Mouse (Mus musculus) forebrain, embryonic 10.5 days (tissue): ENCODE measurements at regions not wholly inside any gene's neighbourhood (a gene's known extent, or its start where the extent isn't known, plus 50 kb on each side); places are given as distances from the start of the nearest gene placed in this dataset.

Source experiments
- DNase-seq: peaks from one replicate; pipeline ENCODE4 v3.0.0-alpha.2; 2017; ENCODE audit warnings: low spot score; ENCODE audit errors: extremely low spot score
- H3K27ac ChIP-seq: fragments of 300-500 bp; sonication (generic); 2 replicates; pipeline ENCODE4 v1.5.1; 2016; ENCODE audit warnings: mild to moderate bottlenecking
- H3K27me3 ChIP-seq: fragments of 300-500 bp; sonication (generic); 2 replicates; pipeline ENCODE4 v1.6.1; 2016; ENCODE audit warnings: mild to moderate bottlenecking; ENCODE audit not compliant: poor library complexity, severe bottlenecking
- H3K36me3 ChIP-seq: fragments of 300-500 bp; sonication (generic); replicated peaks from 2 replicates; pipeline ENCODE4 v1.6.1; 2016; ENCODE audit warnings: mild to moderate bottlenecking, moderate library complexity
- H3K4me1 ChIP-seq: fragments of 300-500 bp; sonication (generic); 2 replicates; pipeline ENCODE4 v1.6.1; 2016
- H3K4me3 ChIP-seq: fragments of 300-500 bp; sonication (generic); 2 replicates; pipeline ENCODE4 v1.5.1; 2016; ENCODE audit warnings: mild to moderate bottlenecking, moderate library complexity
- H3K9me3 ChIP-seq: fragments of 300-500 bp; sonication (generic); 2 replicates; pipeline ENCODE4 v1.6.1; 2016; ENCODE audit warnings: mild to moderate bottlenecking, moderate library complexity
- WGBS: fragments of 180-500 bp; shearing (Covaris S2); methylation state at CpG from one replicate; pipeline ENCODE4 v1.1.7; 2016; 5-methylcytosine and 5-hydroxymethylcytosine counted together

DNA sequence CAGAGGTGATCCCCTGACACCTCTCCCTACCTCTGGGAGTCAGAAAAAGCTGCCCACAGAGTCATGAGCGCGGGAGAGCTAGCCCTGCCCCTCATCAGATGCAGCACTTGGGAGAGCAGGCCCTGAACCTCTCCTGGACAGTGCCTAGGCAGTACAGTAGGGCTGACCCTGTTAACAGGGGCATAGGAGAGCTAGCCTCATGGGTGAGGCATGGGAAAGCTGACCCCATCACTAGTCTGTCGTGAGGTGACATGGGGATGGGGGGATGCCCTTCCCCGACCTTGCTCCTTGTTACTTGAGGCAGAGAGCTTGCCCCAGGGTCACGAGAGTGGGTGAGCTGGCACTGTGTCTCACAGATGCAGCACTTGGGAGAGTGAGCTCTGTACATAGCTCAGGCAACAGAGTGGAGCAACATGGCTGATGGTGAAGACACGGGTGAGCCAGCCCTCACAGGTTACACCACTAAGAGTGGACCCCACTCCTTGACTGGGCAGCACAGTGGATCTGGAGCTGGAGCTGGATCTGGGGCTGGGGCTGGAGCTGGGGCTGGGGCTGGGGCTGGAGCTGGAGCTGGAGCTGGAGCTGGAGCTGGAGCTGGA, 225.5 kb upstream of the Krr1 start:
- H3K4me1 ChIP-seq: peaks cover 10% of the 10 kb centered on the region; the same call in 1 of the 2 replicates
- no peak overlapping the region for H3K4me3 ChIP-seq
- DNase-seq: no peak
- 89% methylated on average over 6 of the region's 6 CpGs for WGBS
- no peaks in the 10 kb centered on the region for H3K27me3 ChIP-seq
- H3K27ac ChIP-seq: peak overlapping the region; percentile 22
- no peaks in the 10 kb centered on the region for H3K9me3 ChIP-seq
- H3K36me3 ChIP-seq: no peaks in the 10 kb centered on the region

DNA sequence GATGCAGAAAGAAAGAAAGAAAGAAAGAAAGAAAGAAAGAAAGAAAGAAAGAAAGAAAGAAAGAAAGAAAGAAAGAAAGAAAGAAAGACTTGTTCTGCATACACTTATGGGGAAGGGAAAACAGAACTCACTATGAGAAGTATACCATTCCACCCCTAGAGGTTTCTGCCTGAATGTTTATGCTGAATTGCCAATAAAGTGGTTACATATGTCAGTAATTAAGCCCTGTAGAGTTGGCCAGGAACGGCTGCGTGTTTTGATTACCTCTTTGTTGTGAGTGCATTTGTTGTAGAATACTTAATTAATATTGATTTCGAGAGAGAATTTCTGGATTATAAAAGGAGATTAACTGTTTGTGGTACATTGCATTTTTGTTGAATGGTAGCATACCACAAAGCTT, 224.0 kb upstream of the Krr1 start:
- Histone ChIP-seq H3K4me1 (peaks cover 10% of the 10 kb centered on the region; the same call in 1 of the 2 replicates), H3K27ac (no peak overlapping the region), H3K27me3 (no peaks in the 10 kb centered on the region), H3K36me3 (no peaks in the 10 kb centered on the region), H3K9me3 (no peaks in the 10 kb centered on the region), H3K4me3 (no peak overlapping the region)
- 62% methylated on average over 3 of the region's 3 CpGs for WGBS
- no peak for DNase-seq

DNA sequence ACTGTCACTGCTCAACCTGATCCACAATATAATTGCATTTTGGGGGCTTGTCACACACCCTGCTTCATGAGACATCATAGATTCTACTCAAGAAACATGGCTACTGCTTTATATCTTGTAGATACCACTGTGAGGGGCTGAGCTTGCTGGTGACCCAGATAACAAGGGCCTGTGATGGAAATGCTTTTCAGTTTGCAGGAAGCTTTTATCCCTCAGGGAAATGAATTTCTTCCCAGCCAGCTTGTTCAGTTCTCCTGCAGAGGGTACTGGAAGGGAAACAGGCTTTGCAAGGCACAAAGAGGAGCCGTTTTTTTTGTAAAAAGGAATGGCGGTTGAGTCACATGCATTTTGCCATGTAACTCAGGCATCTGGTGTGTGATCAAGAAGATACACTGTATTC, 218.8 kb upstream of the Krr1 start:
- no peaks in the 10 kb centered on the region for H3K36me3 ChIP-seq
- DNase-seq: no peak
- 92% methylated on average over 2 of the region's 2 CpGs for WGBS

DNA sequence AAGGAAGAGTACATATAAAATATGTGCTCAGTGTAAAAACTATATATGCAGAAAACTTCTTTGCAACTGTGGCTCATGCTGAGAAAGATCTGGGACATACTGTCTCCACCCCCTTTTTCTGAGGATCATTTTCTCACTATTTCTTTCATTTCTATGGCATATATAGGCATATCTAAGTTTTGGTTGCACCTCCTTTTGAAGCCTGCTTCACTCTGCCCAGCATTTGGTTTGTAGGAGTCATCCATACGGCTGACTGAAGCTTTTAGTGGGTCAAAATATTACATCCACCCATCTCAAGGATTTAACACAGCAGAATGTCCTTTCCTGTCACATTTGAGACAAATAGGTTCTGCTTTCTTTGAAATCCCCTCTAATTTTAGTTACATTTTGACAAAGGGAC, 216.5 kb upstream of the Krr1 start:
- 83% methylated on average over 1 of the region's 1 CpGs for WGBS
- no peaks in the 10 kb centered on the region for H3K4me1 ChIP-seq
- no peaks in the 10 kb centered on the region for H3K9me3 ChIP-seq
- no peaks in the 10 kb centered on the region for H3K27me3 ChIP-seq
- H3K27ac ChIP-seq: no peak overlapping the region
- DNase-seq: no peak
- H3K36me3 ChIP-seq: no peaks in the 10 kb centered on the region
- no peak overlapping the region for H3K4me3 ChIP-seq

More for the DNA sequence above, 218.8 kb upstream of the Krr1 start:
- Histone ChIP-seq H3K4me1 (no peaks in the 10 kb centered on the region), H3K9me3 (no peaks in the 10 kb centered on the region), H3K4me3 (no peak overlapping the region), H3K27ac (no peak overlapping the region), H3K27me3 (no peaks in the 10 kb centered on the region)

DNA sequence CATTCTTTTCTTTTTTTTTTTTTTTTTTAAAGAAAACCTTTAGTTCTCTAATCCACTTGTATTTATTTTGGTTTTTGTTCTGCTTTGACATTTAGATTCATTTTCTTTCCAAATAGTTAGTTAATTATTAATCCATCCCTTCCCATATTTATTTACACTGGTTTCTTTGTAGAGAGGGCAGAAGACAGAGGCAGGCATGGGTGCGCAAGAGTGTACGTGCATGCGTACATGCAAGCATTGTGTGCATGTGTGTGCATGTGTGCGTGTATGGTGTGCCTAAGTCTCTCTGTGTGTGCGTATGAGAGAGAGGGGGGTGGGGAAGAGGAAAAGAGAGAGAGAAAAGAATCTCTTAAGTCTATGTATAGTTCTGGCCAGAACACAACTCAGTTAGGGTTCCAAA, 215.9 kb upstream of the Krr1 start:
- WGBS: 97% methylated on average over 5 of the region's 5 CpGs
- H3K9me3 ChIP-seq: no peaks in the 10 kb centered on the region
- H3K4me3 ChIP-seq: no peak overlapping the region
- no peaks in the 10 kb centered on the region for H3K27me3 ChIP-seq
- no peaks in the 10 kb centered on the region for H3K36me3 ChIP-seq
- no peak overlapping the region for H3K27ac ChIP-seq
- no peak for DNase-seq
- H3K4me1 ChIP-seq: no peaks in the 10 kb centered on the region

DNA sequence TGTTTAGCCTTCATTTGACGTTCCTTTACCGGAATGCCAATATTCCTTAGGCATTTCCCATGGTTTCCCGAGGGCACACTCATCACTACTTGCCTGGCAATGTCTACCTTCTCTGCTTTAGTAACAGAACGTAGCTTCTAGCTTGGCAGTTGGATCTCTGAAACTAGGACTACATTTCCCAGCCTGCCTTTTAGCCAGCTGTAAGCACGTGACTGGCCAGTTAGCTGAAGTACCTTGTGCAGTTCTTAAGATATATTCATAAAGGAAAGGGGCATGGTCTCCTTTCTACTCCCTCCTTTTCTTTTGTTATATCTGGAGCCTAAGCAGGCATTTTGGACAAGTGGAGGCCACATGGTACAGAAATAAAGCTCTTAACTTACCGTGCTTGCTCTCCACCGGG, 214.8 kb upstream of the Krr1 start:
- Histone ChIP-seq H3K4me1 (no peaks in the 10 kb centered on the region), H3K27ac (no peak overlapping the region), H3K36me3 (no peaks in the 10 kb centered on the region), H3K9me3 (no peaks in the 10 kb centered on the region), H3K4me3 (no peak overlapping the region), H3K27me3 (no peaks in the 10 kb centered on the region)
- 90% methylated on average over 7 of the region's 7 CpGs for WGBS
- no peak for DNase-seq

DNA sequence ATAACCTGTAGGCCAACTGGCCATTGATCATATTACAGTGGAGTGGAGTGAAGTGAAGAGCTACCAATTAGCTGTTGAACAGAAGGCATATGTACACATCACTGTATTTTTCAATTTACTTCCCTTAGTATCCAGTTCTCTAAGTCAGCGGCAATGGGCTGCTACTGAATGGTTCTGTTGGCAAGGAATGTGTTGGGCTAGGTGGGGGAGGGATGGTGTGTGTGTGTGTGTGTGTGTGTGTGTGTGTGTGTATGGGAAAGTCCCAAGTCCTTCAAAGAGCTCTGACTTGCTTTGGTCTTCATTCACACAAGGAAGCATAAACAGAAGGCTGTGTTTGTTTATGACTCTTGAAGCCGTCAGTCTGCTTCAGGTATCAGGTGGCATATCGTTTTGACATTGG, 213.0 kb upstream of the Krr1 start:
- no peaks in the 10 kb centered on the region for H3K36me3 ChIP-seq
- no peak for DNase-seq
- H3K4me3 ChIP-seq: no peak overlapping the region
- 97% methylated on average over 3 of the region's 3 CpGs for WGBS
- no peaks in the 10 kb centered on the region for H3K4me1 ChIP-seq
- H3K27me3 ChIP-seq: no peaks in the 10 kb centered on the region
- no peaks in the 10 kb centered on the region for H3K9me3 ChIP-seq
- H3K27ac ChIP-seq: no peak overlapping the region

DNA sequence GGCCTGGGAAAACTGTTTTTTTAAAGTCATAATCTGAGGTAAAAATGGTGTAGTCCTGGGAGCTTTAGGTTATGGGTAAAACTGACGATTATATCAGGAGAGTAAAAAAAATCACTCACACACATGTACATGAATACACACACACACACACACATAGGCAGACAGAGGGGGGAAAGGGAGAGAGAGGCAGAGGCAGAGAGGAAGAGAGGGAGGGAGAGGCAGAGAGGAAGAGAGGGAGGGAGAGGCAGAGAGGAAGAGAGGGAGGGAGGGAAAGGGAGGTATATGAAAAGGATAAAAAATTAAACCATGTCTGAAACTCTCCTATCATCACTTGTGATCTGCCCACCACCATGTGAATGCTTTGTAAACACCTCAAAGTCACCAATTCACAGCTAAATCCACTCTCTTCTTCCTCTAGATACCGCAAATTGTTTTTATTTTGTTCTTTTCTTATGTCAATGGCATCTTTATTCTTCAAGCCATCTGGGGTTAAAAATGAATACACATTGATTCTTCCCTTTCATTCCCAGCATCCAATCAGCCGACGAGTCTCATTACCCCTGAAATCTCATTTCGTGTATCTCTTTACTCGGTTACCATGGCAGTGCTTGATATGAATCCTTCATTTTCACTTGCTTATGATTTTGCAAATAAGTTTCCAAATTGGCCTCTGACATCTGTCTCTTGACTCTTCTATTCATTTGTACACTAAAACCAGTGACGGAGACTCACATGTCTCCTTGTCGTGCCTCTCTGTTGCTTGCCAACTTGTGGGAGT, 209.5 kb upstream of the Krr1 start:
- H3K4me1 ChIP-seq: no peaks in the 10 kb centered on the region
- no peaks in the 10 kb centered on the region for H3K36me3 ChIP-seq
- H3K9me3 ChIP-seq: no peaks in the 10 kb centered on the region
- H3K27me3 ChIP-seq: no peaks in the 10 kb centered on the region
- WGBS: 95% methylated on average over 8 of the region's 8 CpGs
- no peak overlapping the region for H3K4me3 ChIP-seq
- DNase-seq: no peak
- H3K27ac ChIP-seq: no peak overlapping the region

DNA sequence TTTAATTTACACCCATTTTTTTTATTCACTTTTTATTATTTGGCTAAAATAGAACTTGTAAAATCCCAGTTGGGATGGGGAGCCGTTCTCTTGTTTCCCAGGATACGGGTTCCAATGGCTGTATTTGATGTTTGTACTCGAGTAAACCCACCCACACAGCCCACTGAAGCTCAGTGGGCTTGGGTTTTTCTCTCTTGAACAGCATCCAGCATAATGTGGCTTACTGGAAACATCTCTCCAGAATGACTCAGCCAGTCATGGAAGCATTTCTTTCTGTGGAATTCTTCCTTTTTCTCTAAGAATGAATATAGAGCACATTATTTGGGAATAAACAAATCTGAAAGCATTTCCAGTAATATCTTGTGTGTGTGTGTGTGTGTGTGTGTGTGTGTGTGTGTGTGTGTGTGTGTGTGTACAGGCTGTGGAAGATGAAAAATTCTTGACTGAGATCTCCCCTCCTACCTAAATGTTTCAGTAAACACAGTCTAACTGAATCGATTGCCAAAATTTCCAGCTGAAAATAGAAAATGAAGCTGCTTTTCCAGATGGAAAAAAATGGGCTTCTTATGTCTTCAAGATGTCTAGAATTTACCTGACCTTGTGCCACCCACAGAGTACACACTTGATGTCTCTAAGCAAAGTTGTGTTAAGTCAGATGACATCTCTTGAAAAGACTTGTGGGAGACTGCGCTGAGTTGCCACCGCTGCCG, 205.3 kb upstream of the Krr1 start:
- H3K36me3 ChIP-seq: no peaks in the 10 kb centered on the region
- no peak overlapping the region for H3K4me3 ChIP-seq
- no peaks in the 10 kb centered on the region for H3K27me3 ChIP-seq
- 94% methylated on average over 7 of the region's 7 CpGs for WGBS
- no peaks in the 10 kb centered on the region for H3K9me3 ChIP-seq
- H3K27ac ChIP-seq: no peak overlapping the region
- no peak for DNase-seq
- no peaks in the 10 kb centered on the region for H3K4me1 ChIP-seq

DNA sequence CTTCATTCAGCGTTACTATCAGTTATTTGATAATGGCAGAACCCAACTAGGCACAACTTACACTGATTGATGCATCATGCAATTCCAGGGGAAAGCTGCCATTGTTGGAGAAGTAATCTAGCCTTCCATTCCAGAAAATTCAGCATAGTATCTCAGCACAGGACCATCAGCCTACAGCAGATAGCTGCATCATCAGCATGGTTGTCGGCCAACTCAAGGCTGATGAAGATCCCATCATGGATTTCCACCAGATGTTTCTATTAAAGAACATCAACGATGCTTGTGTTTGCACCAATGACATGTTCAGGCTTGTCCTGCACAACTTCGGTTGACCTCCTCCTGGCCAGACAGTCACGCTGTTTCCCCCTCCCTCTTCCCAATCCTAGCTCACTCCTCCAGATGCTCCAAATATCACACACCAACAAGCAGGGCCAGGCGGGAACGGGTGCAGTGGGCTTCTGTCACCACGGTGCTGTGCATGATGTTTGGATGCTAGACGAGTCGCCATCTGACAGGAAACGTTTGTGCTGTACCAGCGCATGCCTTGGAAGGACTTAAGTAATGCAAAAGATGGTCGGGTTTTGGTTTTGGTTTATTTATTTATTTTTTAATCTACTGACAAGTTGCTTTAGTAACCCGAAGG, 204.5 kb upstream of the Krr1 start:
- no peaks in the 10 kb centered on the region for H3K36me3 ChIP-seq
- 94% methylated on average over 14 of the region's 14 CpGs for WGBS
- no peaks in the 10 kb centered on the region for H3K4me1 ChIP-seq
- DNase-seq: no peak
- no peak overlapping the region for H3K4me3 ChIP-seq
- H3K9me3 ChIP-seq: no peaks in the 10 kb centered on the region
- no peaks in the 10 kb centered on the region for H3K27me3 ChIP-seq
- no peak overlapping the region for H3K27ac ChIP-seq

DNA sequence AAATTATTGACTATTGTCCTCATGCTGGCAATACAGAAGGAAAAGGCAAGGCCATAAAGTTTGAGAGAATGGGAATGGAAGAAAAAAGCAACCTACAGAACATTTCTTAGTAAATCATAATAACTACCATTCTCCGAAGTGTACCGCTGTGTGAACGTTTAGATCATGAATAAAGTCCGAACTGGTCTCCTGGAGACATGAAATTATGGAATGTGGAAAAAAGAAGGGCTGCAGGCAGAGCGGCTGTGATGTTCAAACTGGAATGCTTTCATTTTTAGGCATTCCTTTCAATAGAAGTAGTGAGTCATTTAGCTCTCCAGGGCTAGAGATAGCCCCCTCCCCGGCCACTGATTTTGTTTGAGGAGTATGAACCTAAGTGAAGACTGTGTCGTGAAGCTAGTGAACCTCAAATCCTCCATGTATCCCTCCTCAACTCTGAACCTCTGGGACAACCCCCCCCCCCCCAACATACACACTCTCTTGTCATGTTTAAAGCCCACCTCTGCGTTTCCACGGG, 202.9 kb upstream of the Krr1 start:
- Histone ChIP-seq H3K27ac (no peak overlapping the region), H3K9me3 (no peaks in the 10 kb centered on the region), H3K27me3 (no peaks in the 10 kb centered on the region), H3K36me3 (no peaks in the 10 kb centered on the region), H3K4me3 (no peak overlapping the region), H3K4me1 (no peaks in the 10 kb centered on the region)
- DNase-seq: no peak
- 93% methylated on average over 9 of the region's 9 CpGs for WGBS

DNA sequence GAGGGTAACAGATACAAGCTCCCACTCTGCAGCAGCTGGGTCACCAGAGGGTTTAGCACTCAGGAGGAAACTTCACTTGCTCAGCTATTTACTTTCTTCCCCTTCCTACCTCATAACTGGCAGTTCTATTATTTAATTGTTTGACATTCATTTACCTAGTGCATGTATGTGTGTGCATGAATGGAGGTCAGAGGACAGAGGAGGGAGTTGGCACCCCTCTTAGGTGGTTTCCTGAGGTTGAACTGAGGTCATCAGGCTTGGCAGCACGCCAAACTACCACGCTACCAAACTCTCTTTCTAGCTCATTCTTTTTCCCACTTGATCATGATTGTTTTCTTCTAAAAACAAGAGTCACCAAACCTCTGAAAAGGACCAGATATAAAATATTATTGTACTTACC, 202.4 kb upstream of the Krr1 start:
- no peak overlapping the region for H3K27ac ChIP-seq
- H3K36me3 ChIP-seq: no peaks in the 10 kb centered on the region
- no peaks in the 10 kb centered on the region for H3K9me3 ChIP-seq
- H3K4me1 ChIP-seq: no peaks in the 10 kb centered on the region
- no peaks in the 10 kb centered on the region for H3K27me3 ChIP-seq
- no peak for DNase-seq
- no peak overlapping the region for H3K4me3 ChIP-seq
- 93% methylated on average over 2 of the region's 2 CpGs for WGBS

DNA sequence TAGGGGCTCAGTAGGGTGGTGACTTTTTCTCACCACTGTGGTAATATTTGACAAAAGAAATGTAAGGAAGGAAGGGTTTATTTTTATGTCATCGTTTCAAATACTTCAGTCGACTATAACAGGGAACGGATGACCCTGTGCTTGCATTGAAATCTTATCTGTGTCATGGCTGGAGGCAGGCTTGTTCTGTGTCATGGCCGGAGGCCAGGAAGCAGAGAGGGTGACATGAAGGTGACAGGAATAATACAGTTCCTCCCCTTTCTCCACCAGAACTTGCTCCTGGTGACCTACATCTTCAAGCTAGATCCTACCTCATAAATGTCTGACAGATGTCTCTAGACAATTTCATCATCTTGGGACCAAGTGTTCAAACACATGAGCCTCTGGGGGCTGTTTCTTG, 201.5 kb upstream of the Krr1 start:
- H3K27me3 ChIP-seq: no peaks in the 10 kb centered on the region
- 90% methylated on average over 4 of the region's 4 CpGs for WGBS
- no peak overlapping the region for H3K4me3 ChIP-seq
- no peaks in the 10 kb centered on the region for H3K9me3 ChIP-seq
- H3K27ac ChIP-seq: no peak overlapping the region
- DNase-seq: no peak
- H3K4me1 ChIP-seq: no peaks in the 10 kb centered on the region
- H3K36me3 ChIP-seq: no peaks in the 10 kb centered on the region
